Mouse (Mus musculus) cerebellum, postnatal 25 days (tissue): ENCODE results near the gene Ap1m2.

ENCODE experiments used
- DNase-seq, 2 experiments: peaks; one replicate each; pipeline ENCODE4 v3.0.0; 2021; ENCODE audit warnings: mixed read lengths in 2 of 2

Ap1m2 gene

DNA sequence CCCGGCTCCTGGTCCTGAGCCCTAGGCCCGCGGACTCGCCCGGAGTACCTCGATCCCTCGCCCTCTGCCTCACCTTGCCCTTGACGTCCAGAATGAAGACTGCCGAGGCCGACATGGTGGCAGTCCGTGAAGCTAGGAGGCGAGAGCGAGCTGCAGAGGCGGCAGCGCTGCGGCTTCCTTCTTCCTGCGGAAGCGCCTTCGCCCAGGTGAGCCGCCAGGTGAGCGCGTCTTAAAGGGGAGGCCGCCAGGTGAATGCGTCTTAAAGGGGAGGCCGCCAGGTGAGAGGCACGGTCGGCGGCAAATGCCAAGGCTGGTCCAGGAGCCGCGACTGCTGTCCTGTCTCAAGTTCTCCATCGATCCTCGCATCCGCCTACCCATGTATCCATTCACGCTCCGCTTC is at the start of gene Ap1m2:
TSS of gene Ap1m2 (minus strand) at position 204 of the 400 bp plus-strand sequence.
- DNase-seq = peak in 1 of 2 experiments; percentile 36

DNA sequence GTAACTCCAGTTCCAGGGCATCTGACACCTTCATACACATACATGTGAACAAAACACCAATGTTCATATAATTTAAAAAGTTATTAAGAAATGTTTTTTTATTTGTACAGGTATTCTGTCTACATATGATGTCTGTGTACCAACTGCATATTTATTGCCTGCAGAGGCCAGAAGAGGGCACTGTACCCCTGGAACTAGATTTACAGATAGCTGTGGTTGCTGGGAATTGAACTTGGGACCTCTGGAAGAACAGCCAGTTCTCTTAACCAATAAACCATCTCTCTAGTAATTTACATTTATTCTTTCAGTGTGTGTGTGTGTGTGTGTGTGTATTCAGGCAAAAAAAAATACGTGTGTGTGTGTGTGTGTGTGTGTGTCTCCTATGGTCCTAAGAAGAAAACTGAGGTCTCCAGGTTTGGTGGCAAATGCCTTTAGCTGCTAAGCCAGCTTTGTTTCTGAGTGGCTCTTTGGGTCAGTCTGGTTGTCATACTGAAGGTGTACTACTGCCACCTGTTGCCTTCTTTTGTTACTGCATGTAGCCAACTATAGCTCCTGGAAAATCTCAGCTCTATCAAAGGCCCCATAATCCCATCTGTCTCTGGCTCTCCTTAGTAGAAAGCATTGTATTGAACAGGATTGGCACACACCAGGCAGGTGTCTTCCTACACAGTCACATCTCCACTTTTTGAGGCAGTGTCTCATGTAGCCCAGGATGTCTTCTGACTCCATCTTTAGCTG is 45.0 kb upstream of the Ap1m2 start:
- DNase-seq = peak; percentile 63 to 85

- DNase-seq = no peak
Measured at GRCm38 (mm10) chr9:21354796-21355195, 42.7 kb upstream of the Ap1m2 start.

DNA sequence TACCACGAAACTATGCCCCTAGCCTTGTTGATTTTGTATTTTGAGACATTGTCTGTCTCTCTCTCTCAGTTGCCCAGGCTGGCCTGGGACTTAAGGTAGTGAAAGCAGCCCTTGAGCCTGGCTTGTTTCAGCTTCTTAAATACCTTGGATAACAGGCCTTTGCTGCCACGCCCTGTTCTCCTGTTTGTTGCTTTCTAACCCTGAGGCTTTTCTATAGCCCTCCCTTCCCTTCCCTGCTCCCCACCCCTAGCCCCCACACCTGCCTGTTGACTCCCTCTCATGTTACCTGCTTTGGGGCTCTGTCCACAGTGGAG is 41.2 kb upstream of the Ap1m2 start:
- no peak for DNase-seq

DNA sequence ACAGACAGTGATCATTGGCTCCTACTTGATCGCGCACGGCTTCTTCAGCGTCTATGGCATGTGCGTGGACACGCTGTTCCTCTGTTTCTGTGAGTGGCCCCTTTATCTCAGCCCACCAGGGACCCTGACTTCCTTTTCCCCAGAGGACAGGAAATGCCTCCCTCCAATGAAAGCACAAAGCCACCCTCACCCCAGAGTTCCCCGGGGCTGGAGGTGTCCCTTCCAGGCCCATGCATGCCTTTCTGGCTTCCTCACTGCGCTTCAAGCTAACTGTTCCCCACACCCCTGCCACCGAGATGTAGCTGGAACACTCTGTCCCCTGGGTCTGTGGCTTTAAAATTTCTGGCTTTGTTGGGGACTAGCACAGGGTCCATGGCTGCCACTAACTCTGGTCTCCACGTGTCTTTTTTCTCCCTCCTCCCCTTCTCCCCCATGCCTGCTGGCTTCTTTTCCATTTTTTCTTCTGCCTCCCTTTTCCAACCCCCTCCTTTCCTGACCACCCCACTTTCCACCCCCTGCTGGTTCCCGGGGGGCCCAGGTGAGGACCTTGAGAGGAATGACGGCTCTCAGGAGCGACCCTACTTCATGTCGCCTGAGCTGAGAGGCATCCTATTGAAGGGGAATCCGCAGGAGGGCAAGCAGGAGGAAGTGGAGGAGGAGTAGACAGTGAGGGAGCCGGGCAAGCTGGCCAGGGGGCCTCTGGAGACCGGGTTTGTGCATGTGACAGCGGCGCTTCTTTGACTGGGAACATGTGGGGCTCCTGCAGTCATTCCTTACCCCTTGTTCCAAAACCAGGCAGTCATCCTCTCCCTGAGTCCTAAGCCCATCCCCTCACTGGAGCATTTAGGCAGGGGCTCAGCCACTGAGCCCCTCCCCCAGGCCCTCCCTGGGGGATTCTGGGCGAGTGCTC is 40.6 kb upstream of the Ap1m2 start:
- no peak for DNase-seq

DNA sequence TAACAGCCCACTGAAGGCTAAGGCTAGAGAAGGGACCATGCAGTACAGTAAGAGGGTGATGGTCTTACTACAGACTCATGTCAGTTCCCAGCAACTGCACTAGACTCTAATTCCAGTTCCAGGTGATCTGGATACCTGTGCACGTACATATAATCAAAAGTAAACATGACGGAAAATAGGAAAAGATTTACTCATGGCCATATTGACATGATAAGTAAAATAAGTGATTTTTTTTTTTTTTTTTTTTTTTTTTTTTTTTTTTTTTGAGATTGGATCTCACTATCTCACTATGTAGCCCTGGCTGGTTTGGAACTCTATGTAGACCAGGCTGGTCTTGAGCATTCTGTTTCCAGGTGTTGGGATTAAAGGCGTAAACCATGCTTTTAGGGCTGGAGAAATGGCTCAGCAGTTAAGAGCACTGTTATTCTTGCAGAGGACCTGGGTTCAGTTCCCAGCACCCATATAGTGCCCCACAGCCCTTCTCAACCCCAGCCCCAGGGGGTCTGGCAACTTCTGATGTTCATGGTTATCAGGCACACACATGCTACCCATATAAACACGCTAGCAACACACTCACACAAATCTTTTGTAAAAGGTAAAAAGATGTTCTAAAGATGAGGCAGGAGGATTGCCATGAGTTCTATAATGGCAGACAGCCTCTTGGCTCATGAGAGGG is 39.7 kb upstream of the Ap1m2 start:
- no peak for DNase-seq

DNA sequence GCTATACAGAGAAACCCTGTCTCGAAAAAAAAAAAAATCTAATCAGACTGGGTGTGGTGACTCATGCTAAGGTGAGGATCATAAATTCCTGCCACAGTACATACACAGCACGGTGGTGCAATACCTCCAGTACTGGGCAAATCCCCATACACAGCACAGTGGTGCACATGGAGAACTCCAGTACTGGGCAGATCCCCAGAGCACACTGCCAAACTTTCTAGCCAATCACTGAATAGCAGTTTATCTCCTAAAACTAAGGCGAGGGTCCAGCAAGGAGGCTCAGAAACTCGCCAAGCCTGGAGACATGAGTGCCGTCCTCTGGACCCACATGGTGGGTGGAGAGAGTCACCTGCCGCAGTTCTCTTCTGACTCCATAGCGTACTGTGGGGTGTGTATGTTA is 39.0 kb upstream of the Ap1m2 start:
- no peak for DNase-seq

- DNase-seq = no peak
Measured at GRCm38 (mm10) chr9:21348152-21348551, 36.0 kb upstream of the Ap1m2 start.

- DNase-seq = peak; percentile 77 to 84
Measured at GRCm38 (mm10) chr9:21346627-21347365, 34.7 kb upstream of the Ap1m2 start.

GRCm38 (mm10) chr9:21340411-21340810 is 28.3 kb upstream of the Ap1m2 start:
- DNase-seq = no peak

- DNase-seq = no peak
Measured at GRCm38 (mm10) chr9:21337652-21338051, 25.5 kb upstream of the Ap1m2 start.

- no peak for DNase-seq
Measured at GRCm38 (mm10) chr9:21336491-21336890, 24.4 kb upstream of the Ap1m2 start.

DNA sequence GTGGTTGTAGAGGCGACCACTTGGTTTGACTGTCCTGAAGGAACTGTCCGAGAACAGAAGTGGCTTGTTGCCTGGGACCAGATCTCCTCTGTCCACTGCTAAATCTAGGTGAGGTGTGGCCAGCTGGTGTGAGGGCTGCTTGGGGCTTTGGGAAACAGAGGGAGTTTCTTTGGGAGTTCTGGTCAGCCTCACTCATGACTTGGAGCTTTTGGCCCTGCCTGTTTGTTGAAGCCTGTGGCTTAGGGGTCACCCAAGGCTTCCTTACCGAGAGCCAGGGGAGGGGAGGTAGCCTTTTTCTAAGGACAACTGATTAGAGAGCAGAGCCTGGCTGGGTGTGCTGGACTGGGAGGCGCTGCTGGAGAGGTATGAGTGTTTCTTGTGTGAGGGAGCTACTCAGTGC is 23.3 kb upstream of the Ap1m2 start:
- DNase-seq = no peak

DNA sequence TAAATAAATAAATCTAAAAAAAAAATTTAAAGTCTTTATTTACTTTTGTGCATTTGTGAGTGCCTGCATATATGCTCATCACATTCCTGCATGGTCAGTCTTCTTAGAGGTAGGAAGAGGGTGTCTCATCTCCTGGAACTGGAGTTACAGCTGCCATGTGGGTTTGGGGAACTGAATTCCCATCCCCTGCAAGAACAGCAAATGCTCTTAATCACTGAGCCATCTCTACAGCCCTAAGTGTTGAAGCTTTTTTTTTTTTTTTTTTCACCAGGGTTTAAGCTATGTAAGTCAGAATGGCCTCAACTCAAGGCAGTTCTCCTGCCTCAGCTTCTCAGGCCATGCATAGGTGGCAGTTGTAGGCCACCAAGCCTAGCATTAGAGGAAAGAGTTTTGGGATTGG is 22.6 kb upstream of the Ap1m2 start:
- no peak for DNase-seq

DNA sequence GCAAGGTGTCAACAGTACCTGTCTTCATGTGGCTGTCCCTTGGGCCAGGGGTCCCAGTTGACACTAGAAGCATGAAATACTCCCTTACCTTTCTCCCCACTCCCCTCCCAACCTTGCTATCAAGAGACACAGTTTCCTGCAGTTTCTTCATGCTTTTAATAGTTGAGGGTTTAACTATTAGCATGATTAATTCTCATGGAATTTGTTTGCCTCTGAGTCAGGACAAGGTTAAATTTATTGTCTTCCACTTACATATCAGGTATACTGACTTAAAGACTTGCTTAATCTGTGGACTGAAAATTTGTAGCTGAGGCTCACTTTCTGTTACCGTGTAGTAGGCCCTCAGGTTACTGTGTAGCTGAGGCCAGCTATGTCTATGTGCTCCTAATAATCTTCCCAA is 21.4 kb upstream of the Ap1m2 start:
- no peak for DNase-seq

- no peak for DNase-seq
Measured at GRCm38 (mm10) chr9:21332161-21333061, 20.3 kb upstream of the Ap1m2 start.

DNA sequence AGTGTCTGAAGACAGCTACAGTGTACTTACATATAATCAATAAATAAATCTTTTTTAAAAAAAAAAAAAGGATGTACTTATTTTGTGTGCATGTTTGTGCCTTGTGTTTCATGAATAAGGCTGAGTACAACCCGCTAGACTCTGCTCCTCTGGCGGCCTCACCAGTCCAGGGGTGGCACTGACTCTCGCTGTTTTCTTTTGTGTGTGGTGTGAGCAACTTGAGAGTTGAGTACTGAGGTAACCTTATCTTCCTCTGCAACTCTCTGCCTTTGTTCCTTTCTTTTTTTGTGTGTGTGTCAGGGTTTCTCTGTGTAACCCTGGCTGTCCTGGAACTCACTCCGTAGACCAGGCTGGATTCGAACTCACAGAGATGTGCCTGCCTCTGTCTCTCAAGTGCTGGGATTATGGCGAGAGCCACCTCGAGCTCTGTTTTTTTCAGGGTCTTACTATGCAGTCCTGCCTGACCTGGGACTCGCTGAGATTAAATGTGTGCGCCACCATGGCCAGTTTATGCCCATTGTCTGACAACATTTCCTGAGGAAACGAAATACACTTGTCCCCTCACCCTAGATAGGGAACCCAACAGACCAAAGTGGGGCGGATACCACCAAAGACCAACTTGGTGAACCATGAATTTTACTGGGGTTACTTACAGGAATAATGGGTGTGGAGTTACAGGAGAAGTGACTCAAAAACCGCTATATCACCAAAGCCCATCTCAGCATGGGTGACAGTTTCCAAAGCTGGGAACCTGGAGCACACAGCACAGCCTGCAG is 19.4 kb upstream of the Ap1m2 start:
- DNase-seq = no peak

- DNase-seq = no peak
Measured at GRCm38 (mm10) chr9:21329699-21330289, 17.7 kb upstream of the Ap1m2 start.

GRCm38 (mm10) chr9:21329041-21329440 is 16.9 kb upstream of the Ap1m2 start:
- DNase-seq = no peak

- DNase-seq = no peak
Measured at GRCm38 (mm10) chr9:21328041-21328440, 15.9 kb upstream of the Ap1m2 start.

- no peak for DNase-seq
Measured at GRCm38 (mm10) chr9:21327569-21327968, 15.4 kb upstream of the Ap1m2 start.
